Mouse (Mus musculus): ENCODE data around the gene Chfr.

DNA sequence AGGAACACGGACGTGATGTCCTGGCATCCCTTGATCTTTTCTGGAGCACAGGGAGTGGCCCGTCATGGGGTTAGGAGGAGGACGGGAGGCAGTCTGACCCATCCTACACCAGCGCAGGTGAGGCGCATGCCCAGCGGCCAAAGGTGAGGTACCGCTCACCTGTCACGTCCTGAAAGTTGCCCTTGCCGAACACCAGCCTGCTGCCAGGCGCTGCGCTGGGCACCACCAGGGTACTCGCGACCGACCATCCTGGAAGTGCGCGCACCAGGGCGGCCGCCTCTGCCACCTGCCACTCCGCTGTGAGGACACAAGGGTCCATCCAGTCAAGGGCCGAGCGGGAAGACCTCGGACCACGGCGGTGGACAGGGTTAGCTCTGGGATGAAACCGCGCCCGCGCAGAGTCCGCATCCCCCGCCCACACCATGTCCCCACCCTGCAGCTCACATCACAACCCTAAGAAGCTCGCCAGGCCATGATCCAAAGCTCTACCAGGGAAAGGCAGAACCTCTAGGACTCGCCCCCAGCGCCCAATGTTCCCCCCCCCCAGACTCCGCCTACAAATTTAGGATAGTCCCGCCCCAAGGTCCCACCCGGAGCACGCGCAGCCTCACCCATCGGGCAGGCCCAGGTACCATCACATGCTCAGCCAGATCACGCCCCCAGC, 28.6 kb upstream of the Chfr start:
- TF ChIP-seq MYOG (IDR thresholded peaks at IDR 0.05; ENCODE audit: control insufficient read depth in 1 of 3, insufficient read depth in 1 of 3, insufficient read length in 2 of 3, low read depth in 2 of 3) (no peak), MAX (IDR thresholded peaks at IDR 0.05; ENCODE audit: low read depth) (no peak), POLR2A (IDR thresholded peaks at IDR 0.05; ENCODE audit: insufficient read length, low read depth) (no peak), E2F4 (IDR thresholded peaks at IDR 0.05; ENCODE audit: insufficient read depth) (no peak), USF1 (IDR thresholded peaks at IDR 0.05; ENCODE audit: low read depth) (no peak), TCF3 (IDR thresholded peaks at IDR 0.05; ENCODE audit: insufficient read length, low read depth) (no peak), TCF12 (IDR thresholded peaks at IDR 0.05; ENCODE audit: insufficient read depth, poor library complexity, severe bottlenecking) (no peak), POLR2AphosphoS2 (IDR thresholded peaks at IDR 0.05; ENCODE audit: insufficient read length, low read depth) (no peak), SRF (IDR thresholded peaks at IDR 0.05; ENCODE audit: control insufficient read depth, insufficient read length, low read depth) (no peak)

Measured in myocyte (in vitro differentiated cells).